Mouse (Mus musculus) forebrain, postnatal 0 days (tissue): Measurements from ENCODE around the gene Tmtc1. TPM values are rescaled to one million over a fixed set of nuclear protein-coding genes. Genes with fewer than 3 reads are reported as not detected.

ENCODE experiments used
- ATAC-seq: fragments of 200-750 bp; cut with Nextera tagmentation; 2 replicates; pipeline ENCODE4 v1.8.0; 2017; ENCODE audit warnings: mild to moderate bottlenecking, moderate library complexity
- DNase-seq: peaks from one replicate; pipeline ENCODE4 v3.0.0-alpha.2; 2015
- H3K27ac ChIP-seq: fragments of 300-500 bp; sonication (generic); 2 replicates; pipeline ENCODE4 v1.5.1; 2014; ENCODE audit warnings: low read depth, mild to moderate bottlenecking, antibody characterized with exemption, low read length, moderate library complexity, mixed read lengths
- H3K27me3 ChIP-seq: fragments of 300-500 bp; sonication (generic); 2 replicates; pipeline ENCODE4 v1.6.1; 2014; ENCODE audit warnings: mild to moderate bottlenecking, low read length, mixed read lengths; ENCODE audit not compliant: insufficient read depth
- H3K36me3 ChIP-seq: fragments of 300-500 bp; sonication (generic); 2 replicates; pipeline ENCODE4 v1.6.1; 2014; ENCODE audit warnings: mild to moderate bottlenecking, moderate library complexity; ENCODE audit not compliant: insufficient read depth
- H3K4me1 ChIP-seq: fragments of 300-500 bp; sonication (generic); 2 replicates; pipeline ENCODE4 v1.6.1; 2014; ENCODE audit warnings: antibody characterized with exemption; ENCODE audit not compliant: insufficient read depth
- H3K4me2 ChIP-seq: fragments of 300-500 bp; sonication (generic); 2 replicates; pipeline ENCODE4 v1.6.1; 2014; ENCODE audit warnings: low read depth, mild to moderate bottlenecking, moderate library complexity
- H3K4me3 ChIP-seq: fragments of 300-500 bp; sonication (generic); 2 replicates; pipeline ENCODE4 v1.5.1; 2014; ENCODE audit warnings: low read depth, low read length, mixed read lengths
- H3K9ac ChIP-seq: fragments of 300-500 bp; sonication (generic); 2 replicates; pipeline ENCODE4 v1.6.1; 2014; ENCODE audit warnings: mild to moderate bottlenecking
- H3K9me3 ChIP-seq: fragments of 300-500 bp; sonication (generic); 2 replicates; pipeline ENCODE4 v1.6.1; 2016; ENCODE audit warnings: low read length
- CTCF ChIP-seq: sonication (generic); IDR thresholded peaks from 2 replicates; pipeline ENCODE4 v1.5.1; 2016; ENCODE audit warnings: antibody characterized with exemption, control low read depth, low read depth
- WGBS: fragments of 180-500 bp; shearing (Covaris S2); extraction: QIAGEN DNeasy Blood & Tissue Kit; methylation state at CpG from one replicate; pipeline ENCODE4 v1.1.7; 2014; 5-methylcytosine and 5-hydroxymethylcytosine counted together
- polyA plus RNA-seq: library from polyadenylated mRNA; unstranded; fragments of >200 nt; fragmentation: Nextera tagmentation; extraction: Ambion mirVana; gene quantifications from 2 replicates; pipeline ENCODE4 v1.2.1, GENCODE M21; 2015
- total RNA-seq: library from RNA; depleted of rRNA; stranded (reverse); fragments of >200 nt; gene quantifications from 2 replicates; pipeline ENCODE4 v1.2.3, GENCODE M21; 2014

Gene Tmtc1
- total and polyA plus RNA-seq, 2 experiments from 2014 or later = 1.7 to 18.9 TPM

DNA sequence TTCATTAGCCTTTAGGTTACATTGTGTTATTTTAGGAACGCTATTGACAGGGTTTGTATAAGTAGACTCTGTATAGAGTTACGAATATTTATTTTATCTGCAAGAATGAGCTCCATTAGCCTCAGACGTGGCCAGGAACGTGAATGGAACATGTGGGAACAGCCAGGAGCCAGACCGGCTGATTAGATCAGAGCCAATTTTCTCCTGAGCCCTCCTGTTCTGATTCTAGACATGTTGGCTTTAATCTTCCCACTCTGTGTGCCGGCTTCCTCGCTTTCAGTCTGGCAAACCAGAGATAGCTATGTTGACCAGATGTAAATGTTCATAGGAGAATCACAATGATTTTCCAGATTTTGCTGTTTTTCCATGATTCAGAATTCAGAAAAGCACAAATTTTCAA, 22.6 kb downstream of the Tmtc1 start:
- no peak overlapping the region for H3K4me3 ChIP-seq
- 37% methylated on average over 7 of the region's 7 CpGs for WGBS
- no peaks in the 10 kb centered on the region for H3K4me1 ChIP-seq
- DNase-seq (no peak), ATAC-seq (peak; percentile 27; the same call in 1 of the 2 replicates)
- no peaks in the 10 kb centered on the region for H3K9me3 ChIP-seq
- H3K27ac ChIP-seq = no peak overlapping the region
- no peak overlapping the region for H3K9ac ChIP-seq
- H3K27me3 ChIP-seq = no peaks in the 10 kb centered on the region
- no peaks in the 10 kb centered on the region for H3K36me3 ChIP-seq
- H3K4me2 ChIP-seq = no peak overlapping the region
- no peak for TF ChIP-seq CTCF

DNA sequence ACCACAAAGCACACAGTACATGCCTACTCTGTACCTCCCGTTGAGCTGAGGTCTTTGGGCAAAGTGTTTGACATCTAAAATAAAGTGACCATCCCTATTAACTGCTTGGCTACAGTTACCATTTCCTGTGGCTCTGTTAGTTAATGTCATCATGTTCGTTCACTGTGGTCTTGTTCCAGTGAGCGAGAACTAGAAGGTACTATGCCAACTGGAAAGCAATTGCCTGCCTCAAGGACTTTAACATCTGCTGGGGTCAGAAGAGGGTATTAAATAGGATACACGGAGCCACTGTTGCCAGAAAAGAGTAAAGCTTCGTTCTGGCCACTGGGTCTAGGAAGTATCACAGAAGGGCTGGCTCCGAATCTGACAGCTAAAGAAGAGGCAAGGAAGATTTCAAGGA, 23.8 kb downstream of the Tmtc1 start:
- H3K36me3 ChIP-seq = no peaks in the 10 kb centered on the region
- no peak overlapping the region for H3K27ac ChIP-seq
- TF ChIP-seq CTCF = no peak
- H3K9me3 ChIP-seq = no peaks in the 10 kb centered on the region
- H3K4me2 ChIP-seq = no peak overlapping the region
- ATAC-seq = no peak
- H3K4me1 ChIP-seq = no peaks in the 10 kb centered on the region
- no peak overlapping the region for H3K9ac ChIP-seq
- no peak overlapping the region for H3K4me3 ChIP-seq
- no peaks in the 10 kb centered on the region for H3K27me3 ChIP-seq
- no peak for DNase-seq
- 73% methylated on average over 6 of the region's 6 CpGs for WGBS

DNA sequence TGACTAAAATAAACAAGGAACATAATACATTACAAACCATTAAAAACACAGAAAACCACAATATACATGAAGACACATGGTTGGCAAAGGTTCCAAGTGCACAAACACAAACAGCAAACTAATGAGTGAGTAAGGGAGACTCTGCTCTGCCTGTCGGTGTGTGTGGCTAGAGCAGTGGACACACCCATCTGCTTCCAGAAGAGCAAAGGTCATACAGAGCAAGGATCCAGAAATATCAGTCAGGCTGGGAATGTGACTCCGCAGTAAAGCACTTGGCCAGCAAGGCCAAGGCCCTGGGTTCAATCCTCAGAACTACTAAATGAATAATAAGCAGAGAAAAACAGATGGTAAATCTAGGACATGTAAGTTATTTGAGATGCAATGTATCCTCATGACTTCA, 27.6 kb downstream of the Tmtc1 start:
- Histone ChIP-seq H3K9me3 (no peaks in the 10 kb centered on the region), H3K4me1 (no peaks in the 10 kb centered on the region), H3K4me3 (no peak overlapping the region), H3K9ac (no peak overlapping the region), H3K27ac (no peak overlapping the region), H3K4me2 (no peak overlapping the region), H3K36me3 (peaks cover 4% of the 10 kb centered on the region; the same call in 1 of the 2 replicates), H3K27me3 (no peaks in the 10 kb centered on the region)
- ATAC-seq (no peak), DNase-seq (no peak)
- no peak for TF ChIP-seq CTCF
- 76% methylated on average over 2 of the region's 2 CpGs for WGBS

GRCm38 (mm10) chr6:148413638-148414037, 30.6 kb downstream of the Tmtc1 start:
- DNase-seq (no peak), ATAC-seq (no peak)
- H3K4me2 ChIP-seq = no peak overlapping the region
- no peak overlapping the region for H3K4me3 ChIP-seq
- no peak overlapping the region for H3K9ac ChIP-seq
- H3K27me3 ChIP-seq = no peaks in the 10 kb centered on the region
- H3K4me1 ChIP-seq = no peaks in the 10 kb centered on the region
- no peak overlapping the region for H3K27ac ChIP-seq
- no peak for TF ChIP-seq CTCF
- peaks cover 4% of the 10 kb centered on the region; the same call in 1 of the 2 replicates for H3K36me3 ChIP-seq
- no peaks in the 10 kb centered on the region for H3K9me3 ChIP-seq

- DNase-seq (peak; percentile 69), ATAC-seq (peak; percentile 91)
- no peak overlapping the region for H3K4me2 ChIP-seq
- H3K4me1 ChIP-seq = no peaks in the 10 kb centered on the region
- H3K36me3 ChIP-seq = no peaks in the 10 kb centered on the region
- no peak for TF ChIP-seq CTCF
- H3K27me3 ChIP-seq = no peaks in the 10 kb centered on the region
- no peak overlapping the region for H3K9ac ChIP-seq
- 39% methylated on average over 2 of the region's 2 CpGs for WGBS
- H3K9me3 ChIP-seq = no peaks in the 10 kb centered on the region
- no peak overlapping the region for H3K4me3 ChIP-seq
- no peak overlapping the region for H3K27ac ChIP-seq
Measured at GRCm38 (mm10) chr6:148406792-148407490, 37.2 kb downstream of the Tmtc1 start.

DNA sequence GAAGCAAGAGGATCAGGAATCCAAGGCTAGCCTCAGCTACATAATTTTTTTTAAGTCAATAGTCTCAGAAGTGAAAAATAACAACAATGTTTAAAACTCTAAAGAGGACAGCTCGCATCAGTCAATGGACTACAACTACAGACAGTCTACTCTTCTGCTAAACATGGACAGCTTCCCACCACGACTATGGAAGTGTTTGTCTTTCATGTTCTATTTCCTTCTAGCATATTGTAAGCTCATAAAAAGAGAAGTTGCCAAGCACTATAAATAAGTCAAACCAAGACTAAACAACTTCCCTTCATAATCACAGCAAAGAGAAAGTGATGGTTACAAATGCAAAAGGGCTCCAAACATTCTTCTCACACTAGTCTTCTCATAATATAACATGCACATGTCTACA, 38.6 kb downstream of the Tmtc1 start:
- Histone ChIP-seq H3K4me1 (no peaks in the 10 kb centered on the region), H3K9me3 (no peaks in the 10 kb centered on the region), H3K4me2 (no peak overlapping the region), H3K36me3 (no peaks in the 10 kb centered on the region), H3K4me3 (no peak overlapping the region), H3K27ac (no peak overlapping the region), H3K27me3 (no peaks in the 10 kb centered on the region), H3K9ac (no peak overlapping the region)
- DNase-seq (no peak), ATAC-seq (no peak)
- no peak for TF ChIP-seq CTCF
- 66% methylated on average over 2 of the region's 2 CpGs for WGBS

DNA sequence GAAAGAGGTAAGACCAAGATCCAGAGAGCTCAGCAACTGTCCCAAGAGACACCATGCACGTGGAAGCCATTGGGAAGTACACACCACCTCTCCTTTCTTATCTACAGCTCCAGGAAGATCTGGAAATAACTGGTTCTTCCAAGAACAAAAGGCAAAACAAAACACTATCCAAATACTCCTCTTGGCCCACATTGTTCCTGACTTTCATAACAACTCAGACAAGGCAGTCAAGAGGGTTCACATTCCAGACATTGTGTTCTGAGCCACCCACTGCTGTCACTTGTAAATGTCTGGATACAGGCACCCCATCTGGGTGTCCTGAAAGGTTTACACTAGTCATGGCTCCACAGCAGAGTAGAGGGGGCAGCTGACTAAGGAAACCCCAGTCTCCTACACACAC, 39.7 kb downstream of the Tmtc1 start:
- DNase-seq = no peak
- ATAC-seq = no peak
- WGBS = 56% methylated on average over 1 of the region's 1 CpGs
- Histone ChIP-seq H3K36me3 (no peaks in the 10 kb centered on the region), H3K9ac (no peak overlapping the region), H3K4me3 (no peak overlapping the region), H3K4me1 (no peaks in the 10 kb centered on the region), H3K9me3 (no peaks in the 10 kb centered on the region), H3K27ac (no peak overlapping the region), H3K27me3 (no peaks in the 10 kb centered on the region), H3K4me2 (no peak overlapping the region)
- TF ChIP-seq CTCF = no peak
